Mouse (Mus musculus) erythroblast, embryonic 14.5 days (primary cell): ENCODE results near the gene Cnst.

ENCODE experiments used
- GATA1 ChIP-seq: IDR thresholded peaks from 2 replicates; pipeline ENCODE4 v1.6.1; 2012; ENCODE audit warnings: low read length, inconsistent platforms, mixed read lengths
- TAL1 ChIP-seq: IDR thresholded peaks from 3 replicates; pipeline ENCODE4 v1.6.1; 2012; ENCODE audit warnings: low read length, inconsistent platforms, mixed read lengths

- no peak for TF ChIP-seq TAL1
- TF ChIP-seq GATA1: no peak
Observed at GRCm38 (mm10) chr1:179563926-179564325, 17.8 kb downstream of the Cnst start.
